Mouse (Mus musculus) cerebellum, adult 2 months (tissue): Measurements from ENCODE around the gene Wnt11. TPM values are rescaled to one million over a fixed set of nuclear protein-coding genes. Genes with fewer than 3 reads are reported as not detected.

Experiments used
- DNase-seq, 2 experiments: peaks; one replicate each; pipeline ENCODE4 v3.0.0; 2021
- H3K27ac ChIP-seq: fragments of 200-500 bp; 2 replicates; pipeline ENCODE4 v1.5.1; 2012; ENCODE audit warnings: low read length, control low read depth, inconsistent platforms; ENCODE audit not compliant: insufficient read depth
- H3K27me3 ChIP-seq: fragments of 200-500 bp; 2 replicates; pipeline ENCODE4 v1.6.1; 2012; ENCODE audit warnings: inconsistent platforms, mild to moderate bottlenecking, low read length, moderate library complexity; ENCODE audit not compliant: control insufficient read depth, insufficient read depth
- H3K4me1 ChIP-seq: fragments of 200-500 bp; 2 replicates; pipeline ENCODE4 v1.6.1; 2011; ENCODE audit warnings: low read length; ENCODE audit not compliant: control insufficient read depth, insufficient read depth
- H3K4me3 ChIP-seq: fragments of 200-500 bp; replicated peaks from 2 replicates; pipeline ENCODE3; 2011; ENCODE audit warnings: mild to moderate bottlenecking, low read depth, low read length, control low read depth; ENCODE audit not compliant: insufficient read depth
- CTCF ChIP-seq: fragments of 200-500 bp; IDR thresholded peaks from 2 replicates; pipeline ENCODE4 v1.5.1; 2011; ENCODE audit warnings: low read depth, mild to moderate bottlenecking, control low read depth, low read length, moderate library complexity, borderline replicate concordance; ENCODE audit not compliant: insufficient read depth
- POLR2A ChIP-seq: fragments of 200-500 bp; IDR thresholded peaks from 2 replicates; pipeline ENCODE4 v1.6.1; 2011; ENCODE audit warnings: low read length, control low read depth, borderline replicate concordance; ENCODE audit not compliant: insufficient read depth
- WGBS: fragments of 180-500 bp; shearing (Covaris S2); methylation state at CpG from one replicate; pipeline ENCODE4 v1.1.7; 2018; 5-methylcytosine and 5-hydroxymethylcytosine counted together
- polyA plus RNA-seq: library from polyadenylated mRNA; depleted of rRNA; stranded (reverse); fragments of >200 nt; gene quantifications from 2 replicates; pipeline ENCODE4 v1.2.3, GENCODE M21; 2012

The Wnt11 gene
- polyA plus RNA-seq, 1 experiment: 1.5 TPM

GRCm38 (mm10) chr7:98809372-98809771 lies 25.5 kb upstream of the Wnt11 start:
- H3K4me3 ChIP-seq: no peak overlapping the region
- H3K27ac ChIP-seq: no peak overlapping the region
- no peaks in the 10 kb centered on the region for H3K4me1 ChIP-seq
- no peaks in the 10 kb centered on the region for H3K27me3 ChIP-seq
- WGBS: 82% methylated on average over 6 of the region's 6 CpGs
- no peak for TF ChIP-seq POLR2A
- no peak for TF ChIP-seq CTCF
- no peak for DNase-seq

GRCm38 (mm10) chr7:98810619-98811018 lies 24.3 kb upstream of the Wnt11 start:
- WGBS: 53% methylated on average over 2 of the region's 2 CpGs
- no peak for DNase-seq
- no peak overlapping the region for H3K27ac ChIP-seq

GRCm38 (mm10) chr7:98820501-98820900 lies 14.4 kb upstream of the Wnt11 start:
- whole genome bisulfite sequencing: 97% methylated on average over 1 of the region's 1 CpGs
- no peak for TF ChIP-seq POLR2A
- TF ChIP-seq CTCF: no peak

More at GRCm38 (mm10) chr7:98810619-98811018, 24.3 kb upstream of the Wnt11 start:
- TF ChIP-seq CTCF (no peak), POLR2A (no peak)
- Histone ChIP-seq H3K27me3 (no peaks in the 10 kb centered on the region), H3K4me1 (no peaks in the 10 kb centered on the region), H3K4me3 (no peak overlapping the region)

GRCm38 (mm10) chr7:98822881-98823280 lies 12.0 kb upstream of the Wnt11 start:
- H3K4me3 ChIP-seq: no peak overlapping the region
- TF ChIP-seq POLR2A (no peak), CTCF (no peak)
- WGBS: 77% methylated on average over 6 of the region's 6 CpGs

More at GRCm38 (mm10) chr7:98820501-98820900, 14.4 kb upstream of the Wnt11 start:
- Histone ChIP-seq H3K27me3 (no peaks in the 10 kb centered on the region), H3K4me3 (no peak overlapping the region), H3K4me1 (no peaks in the 10 kb centered on the region), H3K27ac (no peak overlapping the region)
- DNase-seq: no peak

GRCm38 (mm10) chr7:98823896-98824822 lies 10.8 kb upstream of the Wnt11 start:
- Histone ChIP-seq H3K27me3 (no peaks in the 10 kb centered on the region), H3K4me1 (no peaks in the 10 kb centered on the region), H3K4me3 (no peak overlapping the region), H3K27ac (no peak overlapping the region)
- WGBS: 56% methylated on average over 15 of the region's 15 CpGs
- TF ChIP-seq CTCF: no peak
- TF ChIP-seq POLR2A: no peak
- no peak for DNase-seq

More at GRCm38 (mm10) chr7:98822881-98823280, 12.0 kb upstream of the Wnt11 start:
- Histone ChIP-seq H3K27ac (no peak overlapping the region), H3K4me1 (no peaks in the 10 kb centered on the region), H3K27me3 (no peaks in the 10 kb centered on the region)
- no peak for DNase-seq

- Histone ChIP-seq H3K27ac (no peak overlapping the region), H3K4me1 (no peaks in the 10 kb centered on the region), H3K27me3 (no peaks in the 10 kb centered on the region), H3K4me3 (no peak overlapping the region)
- no peak for DNase-seq
- WGBS: 68% methylated on average over 3 of the region's 3 CpGs
- no peak for TF ChIP-seq POLR2A
- no peak for TF ChIP-seq CTCF
Observed at GRCm38 (mm10) chr7:98828052-98828451, 6.9 kb upstream of the Wnt11 start.

- Histone ChIP-seq H3K27ac (no peak overlapping the region), H3K4me1 (no peaks in the 10 kb centered on the region), H3K27me3 (no peaks in the 10 kb centered on the region), H3K4me3 (no peak overlapping the region)
- 46% methylated on average over 7 of the region's 7 CpGs for WGBS
- no peak for TF ChIP-seq POLR2A
- no peak for TF ChIP-seq CTCF
- no peak for DNase-seq
Observed at GRCm38 (mm10) chr7:98828876-98829275, 6.0 kb upstream of the Wnt11 start.

GRCm38 (mm10) chr7:98831290-98831689 lies 3.6 kb upstream of the Wnt11 start:
- Histone ChIP-seq H3K27ac (no peak overlapping the region), H3K27me3 (peaks cover 2% of the 10 kb centered on the region; the same call in 1 of the 2 replicates), H3K4me3 (no peak overlapping the region), H3K4me1 (no peaks in the 10 kb centered on the region)
- DNase-seq: no peak
- WGBS: 66% methylated on average over 6 of the region's 6 CpGs
- TF ChIP-seq POLR2A (no peak), CTCF (no peak)
